Mouse (Mus musculus) inflammation-experienced regulatory T-cells, adult 6 months (primary cell): ENCODE data around the gene Mlana. TPM values are rescaled to one million over a fixed set of nuclear protein-coding genes. Genes with fewer than 3 reads are reported as not detected.

Experiments used
- ATAC-seq: one replicate; pipeline ENCODE4 v1.8.0; 2017
- polyA plus RNA-seq, 3 experiments: library from polyadenylated mRNA; unstranded; fragments of 100-300 nt; shearing (Covaris generic); gene quantifications; one replicate each; pipeline ENCODE4 v1.2.1; 2017

Mlana gene
- not detected for polyA plus RNA-seq

GRCm38 (mm10) chr19:29697245-29697874 is at the start of gene Mlana:
Mlana (plus strand) TSS chr19:29697824.
- no peak for ATAC-seq

GRCm38 (mm10) chr19:29648550-29648914 is 49.1 kb upstream of the Mlana start:
- no peak for ATAC-seq

GRCm38 (mm10) chr19:29649683-29650082 is 47.9 kb upstream of the Mlana start:
- ATAC-seq: no peak

- ATAC-seq: no peak
These were observed 43.8 kb upstream of the Mlana start for GRCm38 (mm10) chr19:29653768-29654265.

- ATAC-seq: no peak
These were observed 42.5 kb upstream of the Mlana start for GRCm38 (mm10) chr19:29655148-29655547.

- ATAC-seq: no peak
These were observed 41.6 kb upstream of the Mlana start for GRCm38 (mm10) chr19:29656029-29656428.

- ATAC-seq: no peak
These were observed 41.0 kb upstream of the Mlana start for GRCm38 (mm10) chr19:29656620-29657019.

- ATAC-seq: no peak
These were observed 40.6 kb upstream of the Mlana start for GRCm38 (mm10) chr19:29657033-29657432.

GRCm38 (mm10) chr19:29657558-29657957 is 40.1 kb upstream of the Mlana start:
- ATAC-seq: no peak

GRCm38 (mm10) chr19:29658836-29659235 is 38.8 kb upstream of the Mlana start:
- no peak for ATAC-seq

GRCm38 (mm10) chr19:29659705-29660104 is 37.9 kb upstream of the Mlana start:
- ATAC-seq: peak; percentile 50

GRCm38 (mm10) chr19:29660835-29661764 is 36.5 kb upstream of the Mlana start:
- ATAC-seq: no peak

GRCm38 (mm10) chr19:29661974-29662580 is 35.5 kb upstream of the Mlana start:
- ATAC-seq: no peak

- ATAC-seq: no peak
These were observed 33.8 kb upstream of the Mlana start for GRCm38 (mm10) chr19:29663780-29664179.

- ATAC-seq: no peak
These were observed 32.7 kb upstream of the Mlana start for GRCm38 (mm10) chr19:29664934-29665333.

GRCm38 (mm10) chr19:29666164-29666563 is 31.5 kb upstream of the Mlana start:
- no peak for ATAC-seq

GRCm38 (mm10) chr19:29666965-29667594 is 30.5 kb upstream of the Mlana start:
- ATAC-seq: no peak

- ATAC-seq: no peak
These were observed 29.5 kb upstream of the Mlana start for GRCm38 (mm10) chr19:29668135-29668534.

GRCm38 (mm10) chr19:29670247-29670646 is 27.4 kb upstream of the Mlana start:
- ATAC-seq: no peak

GRCm38 (mm10) chr19:29671160-29671559 is 26.5 kb upstream of the Mlana start:
- ATAC-seq: no peak

- ATAC-seq: no peak
These were observed 25.0 kb upstream of the Mlana start for GRCm38 (mm10) chr19:29672660-29673059.

GRCm38 (mm10) chr19:29674946-29675345 is 22.7 kb upstream of the Mlana start:
- no peak for ATAC-seq

GRCm38 (mm10) chr19:29675562-29676078 is 22.0 kb upstream of the Mlana start:
- no peak for ATAC-seq
